Mouse (Mus musculus) left cerebral cortex, adult 2 months (tissue): ENCODE measurements at regions not wholly inside any gene's neighbourhood (a gene's known extent, or its start where the extent isn't known, plus 50 kb on each side); places are given as distances from the start of the nearest gene placed in this dataset.

Experiments
- DNase-seq, 2 experiments: peaks; one replicate each; pipeline ENCODE4 v3.0.0; 2021 to 2022; ENCODE audit warnings: low spot score in 2 of 2, mixed read lengths in 1 of 2; ENCODE audit errors: extremely low spot score in 1 of 2
- H3K27ac ChIP-seq: fragments of 200-600 bp; 2 replicates; pipeline ENCODE4 v1.8.1; 2022
- H3K4me3 ChIP-seq: fragments of 200-600 bp; 2 replicates; pipeline ENCODE4 v1.8.1; 2022
- CTCF ChIP-seq: fragments of 200-600 bp; IDR thresholded peaks from 2 replicates; pipeline ENCODE4 v1.8.1; 2022; ENCODE audit warnings: antibody characterized with exemption, mild to moderate bottlenecking, moderate library complexity
- intact Hi-C: fragments of 180-260 bp; cut with DNase I; formaldehyde crosslinking; loops from one replicate; pipeline ENCODE4 v1.15.1; 2025

GRCm38 (mm10) chr6:143592490-143592889 is 425.5 kb downstream of the Etnk1 start:
- Histone ChIP-seq H3K4me3 (no peak overlapping the region), H3K27ac (no peak overlapping the region)
- DNase-seq, result no peak
- intact Hi-C loops, result no loop called here
- TF ChIP-seq CTCF, result peak; percentile 14

GRCm38 (mm10) chr6:143595486-143595885 is 428.5 kb downstream of the Etnk1 start:
- no peak for DNase-seq
- TF ChIP-seq CTCF, result no peak
- intact Hi-C loops, result no loop called here
- Histone ChIP-seq H3K4me3 (no peak overlapping the region), H3K27ac (no peak overlapping the region)

GRCm38 (mm10) chr6:143597414-143597813 is 430.4 kb downstream of the Etnk1 start:
- no peak for DNase-seq
- TF ChIP-seq CTCF, result no peak
- intact Hi-C loops, result no loop called here
- H3K4me3 ChIP-seq, result no peak overlapping the region
- H3K27ac ChIP-seq, result no peak overlapping the region

GRCm38 (mm10) chr6:143598916-143599315 is 431.9 kb downstream of the Etnk1 start:
- no peak for DNase-seq
- TF ChIP-seq CTCF, result no peak
- Histone ChIP-seq H3K4me3 (no peak overlapping the region), H3K27ac (no peak overlapping the region)
- intact Hi-C loops, result no loop called here

DNA sequence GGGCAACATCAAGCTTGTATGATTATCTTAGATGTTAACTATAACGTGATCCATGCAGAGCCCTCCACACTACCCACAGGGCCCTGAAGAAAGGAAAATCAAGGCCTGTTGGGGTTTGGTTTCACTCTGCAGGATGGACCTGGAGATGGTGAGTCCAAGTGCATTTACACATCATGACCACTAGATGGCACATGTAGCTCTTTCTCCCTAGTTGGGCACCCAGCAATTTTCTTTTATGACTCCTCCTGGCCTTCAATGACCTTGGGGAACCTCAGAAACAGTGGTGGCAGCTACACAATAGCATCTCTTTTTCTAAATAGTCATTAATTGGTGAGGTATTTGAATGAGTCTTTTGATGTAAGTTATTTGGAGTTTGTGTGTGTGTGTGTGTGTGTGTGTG is 442.1 kb downstream of the Etnk1 start:
- intact Hi-C loops, result no loop called here
- H3K4me3 ChIP-seq, result no peak overlapping the region
- TF ChIP-seq CTCF, result peak; percentile 68
- DNase-seq, result no peak
- no peak overlapping the region for H3K27ac ChIP-seq

DNA sequence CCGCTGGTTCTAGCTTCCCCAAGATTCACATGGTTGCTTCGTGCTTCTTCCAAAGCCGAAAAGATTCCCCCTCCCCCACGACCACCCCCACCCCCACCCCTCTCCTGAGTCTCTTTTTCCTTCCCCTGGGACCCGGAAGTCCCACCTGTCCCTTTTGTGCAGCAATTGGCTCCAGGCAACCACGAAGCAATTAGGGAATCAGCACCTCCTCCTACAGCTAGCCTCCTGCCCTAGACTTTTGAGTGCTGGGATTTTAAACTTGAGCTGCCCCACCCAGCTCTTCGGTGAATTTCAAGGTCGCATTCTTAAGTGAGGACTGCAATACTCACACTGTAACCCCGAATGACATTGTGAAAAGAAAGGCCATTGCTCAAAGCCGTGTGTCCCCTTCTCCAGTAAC is 445.9 kb downstream of the Etnk1 start:
- H3K27ac ChIP-seq, result no peak overlapping the region
- intact Hi-C loops, result loop anchor here (10.0 kb wide), 1 partner anchor 1352 kb away; no protein-coding TSS in a partner anchor
- DNase-seq, result no peak
- H3K4me3 ChIP-seq, result no peak overlapping the region
- TF ChIP-seq CTCF, result no peak

DNA sequence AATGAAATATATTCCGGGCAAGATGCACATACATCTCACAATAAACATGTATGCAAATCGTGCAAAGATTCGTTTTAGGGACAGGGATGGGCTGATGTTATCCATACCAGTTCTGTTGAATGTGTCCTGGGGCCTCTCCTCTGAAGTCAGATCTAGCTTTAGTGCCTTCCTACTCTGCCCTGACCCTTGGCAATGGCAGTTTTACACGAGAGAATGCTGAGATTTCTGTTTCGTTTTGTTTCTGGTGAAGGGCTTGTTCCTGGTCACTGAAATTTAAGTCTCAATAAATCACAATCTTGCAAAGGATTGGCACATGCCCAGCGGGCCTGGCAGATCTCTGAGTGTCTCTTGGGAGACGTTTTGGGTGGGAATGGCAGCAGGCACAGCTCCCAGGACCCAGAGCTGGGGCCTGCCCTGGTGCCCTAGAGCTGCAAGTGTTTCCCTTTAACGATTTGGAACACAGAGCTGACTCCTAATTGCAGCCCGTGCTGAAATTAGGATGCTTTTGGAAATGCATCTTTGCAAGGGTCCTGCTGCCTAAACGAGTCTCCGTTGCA is 447.5 kb downstream of the Etnk1 start:
- no peak overlapping the region for H3K4me3 ChIP-seq
- no peak overlapping the region for H3K27ac ChIP-seq
- no peak for TF ChIP-seq CTCF
- no peak for DNase-seq
- intact Hi-C loops, result loop anchor here (10.0 kb wide), 1 partner anchor 1350 kb away; no protein-coding TSS in a partner anchor

GRCm38 (mm10) chr6:143615361-143615760 is 448.3 kb downstream of the Etnk1 start:
- H3K27ac ChIP-seq, result no peak overlapping the region
- no peak overlapping the region for H3K4me3 ChIP-seq
- TF ChIP-seq CTCF, result no peak
- no peak for DNase-seq
- intact Hi-C loops, result loop anchor here (10.0 kb wide), 1 partner anchor 1349 kb away; no protein-coding TSS in a partner anchor

GRCm38 (mm10) chr6:143616386-143616785 is 449.4 kb downstream of the Etnk1 start:
- intact Hi-C loops, result loop anchor here (10.0 kb wide), 1 partner anchor 1348 kb away; no protein-coding TSS in a partner anchor
- no peak for TF ChIP-seq CTCF
- Histone ChIP-seq H3K4me3 (no peak overlapping the region), H3K27ac (no peak overlapping the region)
- no peak for DNase-seq

GRCm38 (mm10) chr6:143618558-143618957 is 451.5 kb downstream of the Etnk1 start:
- Histone ChIP-seq H3K27ac (no peak overlapping the region), H3K4me3 (no peak overlapping the region)
- no peak for DNase-seq
- intact Hi-C loops, result loop anchor here (10.0 kb wide), 1 partner anchor 1346 kb away; no protein-coding TSS in a partner anchor
- TF ChIP-seq CTCF, result no peak

- no peak overlapping the region for H3K27ac ChIP-seq
- H3K4me3 ChIP-seq, result no peak overlapping the region
- DNase-seq, result no peak
- intact Hi-C loops, result no loop called here
- no peak for TF ChIP-seq CTCF
Observed at GRCm38 (mm10) chr6:143620583-143620982, 453.6 kb downstream of the Etnk1 start.

DNA sequence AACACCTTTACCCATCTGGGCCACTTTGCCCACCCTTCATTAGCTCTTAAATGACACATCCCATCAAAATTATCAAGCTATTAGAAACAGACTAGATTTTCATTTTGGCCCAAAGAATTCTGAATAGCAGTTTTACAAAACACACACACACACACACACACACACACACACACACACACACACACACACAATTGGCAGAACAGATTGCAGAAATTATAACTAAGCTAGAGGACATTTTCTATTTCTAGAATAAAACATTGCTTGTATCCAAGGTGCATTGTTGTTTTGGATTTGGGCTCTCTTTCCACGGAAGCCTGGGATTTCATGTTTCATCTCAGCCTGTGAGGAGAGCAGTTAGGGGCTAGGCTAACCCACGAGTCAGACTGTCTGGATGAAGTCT is 455.1 kb downstream of the Etnk1 start:
- Histone ChIP-seq H3K27ac (no peak overlapping the region), H3K4me3 (no peak overlapping the region)
- no peak for TF ChIP-seq CTCF
- intact Hi-C loops, result no loop called here
- DNase-seq, result no peak

- intact Hi-C loops, result no loop called here
- Histone ChIP-seq H3K4me3 (no peak overlapping the region), H3K27ac (no peak overlapping the region)
- DNase-seq, result no peak
- no peak for TF ChIP-seq CTCF
Observed at GRCm38 (mm10) chr6:143624901-143625300, 457.9 kb downstream of the Etnk1 start.
